Mouse (Mus musculus) heart, adult 2 months (tissue): ENCODE measurements around the gene Cog5.

ENCODE experiments used
- CTCF ChIP-seq: fragments of 200-600 bp; IDR thresholded peaks from 2 replicates; pipeline ENCODE4 v1.8.1; 2022; ENCODE audit warnings: antibody characterized with exemption, mild to moderate bottlenecking, moderate library complexity
- EP300 ChIP-seq: fragments of 200-500 bp; IDR thresholded peaks from 2 replicates; pipeline ENCODE4 v1.6.1; 2011; ENCODE audit warnings: low read depth, low read length, control low read depth; ENCODE audit not compliant: insufficient read depth
- POLR2A ChIP-seq: fragments of 200-500 bp; IDR thresholded peaks from 2 replicates; pipeline ENCODE4 v1.6.1; 2011; ENCODE audit warnings: mild to moderate bottlenecking, low read depth, low read length, control low read depth; ENCODE audit not compliant: insufficient read depth

- TF ChIP-seq CTCF (no peak), POLR2A (no peak), EP300 (no peak)
Measured at GRCm38 (mm10) chr12:31969111-31969510, 314.4 kb downstream of the Cog5 start.
